Mouse (Mus musculus) limb, embryonic 10.5 days (tissue): Measurements from ENCODE around the gene Emg1. TPM values are rescaled to one million over a fixed set of nuclear protein-coding genes. Genes with fewer than 3 reads are reported as not detected.

Experiments used
- DNase-seq: peaks from one replicate; pipeline ENCODE4 v3.0.0-alpha.2; 2017; ENCODE audit warnings: low spot score
- H3K27ac ChIP-seq: fragments of 300-500 bp; sonication (generic); 2 replicates; pipeline ENCODE4 v1.5.1; 2016; ENCODE audit warnings: mild to moderate bottlenecking
- H3K27me3 ChIP-seq: fragments of 300-500 bp; sonication (generic); 2 replicates; pipeline ENCODE4 v1.6.1; 2016; ENCODE audit warnings: low read depth, mild to moderate bottlenecking; ENCODE audit not compliant: poor library complexity, severe bottlenecking
- H3K36me3 ChIP-seq: fragments of 300-500 bp; sonication (generic); 2 replicates; pipeline ENCODE4 v1.6.1; 2016; ENCODE audit warnings: mild to moderate bottlenecking, moderate library complexity
- H3K4me1 ChIP-seq: fragments of 300-500 bp; sonication (generic); 2 replicates; pipeline ENCODE4 v1.6.1; 2016
- H3K4me3 ChIP-seq: fragments of 300-500 bp; sonication (generic); 2 replicates; pipeline ENCODE4 v1.5.1; 2016; ENCODE audit warnings: mild to moderate bottlenecking, moderate library complexity
- H3K9me3 ChIP-seq: fragments of 300-500 bp; sonication (generic); replicated peaks from 2 replicates; pipeline ENCODE4 v1.6.1; 2016; ENCODE audit warnings: mild to moderate bottlenecking
- WGBS: fragments of 180-500 bp; shearing (Covaris S2); methylation state at CpG from one replicate; pipeline ENCODE4 v1.1.7; 2016; 5-methylcytosine and 5-hydroxymethylcytosine counted together
- polyA plus RNA-seq: library from polyadenylated mRNA; unstranded; fragments of >200 nt; fragmentation: Nextera tagmentation; extraction: Ambion mirVana; gene quantifications from 2 replicates; pipeline ENCODE4 v1.2.1, GENCODE M21; 2016

Gene Emg1
- polyA plus RNA-seq, 1 experiment from 2014 or later = 254 TPM

- no peaks in the 10 kb centered on the region for H3K9me3 ChIP-seq
- peaks cover 13% of the 10 kb centered on the region for H3K36me3 ChIP-seq
- no peak for DNase-seq
- WGBS = 93% methylated on average over 11 of the region's 11 CpGs
- no peak overlapping the region for H3K4me3 ChIP-seq
- H3K4me1 ChIP-seq = peaks cover 44% of the 10 kb centered on the region
- no peaks in the 10 kb centered on the region for H3K27me3 ChIP-seq
- no peak overlapping the region for H3K27ac ChIP-seq
These were observed 25.1 kb upstream of the Emg1 start for GRCm38 (mm10) chr6:124737040-124737439.

DNA sequence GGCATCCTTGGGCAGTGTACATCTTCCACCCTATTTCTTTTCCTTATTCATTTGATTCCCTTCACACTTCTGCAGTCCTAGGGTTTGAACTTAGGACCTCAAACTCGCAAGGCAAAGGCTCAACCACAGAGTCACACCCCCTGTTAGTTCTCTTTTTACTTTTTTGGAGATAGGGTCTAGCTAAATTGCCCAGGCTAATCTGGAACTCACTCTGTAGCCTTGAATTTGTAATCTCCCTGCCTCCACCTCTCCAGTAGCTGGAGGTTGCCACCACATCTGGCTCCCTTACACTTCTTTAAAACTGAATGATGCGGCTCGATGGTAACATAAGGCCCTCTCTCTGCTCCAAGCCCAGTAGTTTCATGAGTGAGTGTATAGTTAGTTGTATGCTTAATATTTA lies 22.4 kb upstream of the Emg1 start:
- Histone ChIP-seq H3K27ac (no peak overlapping the region), H3K36me3 (peaks cover 12% of the 10 kb centered on the region), H3K9me3 (no peaks in the 10 kb centered on the region), H3K4me1 (peaks cover 28% of the 10 kb centered on the region), H3K4me3 (no peak overlapping the region), H3K27me3 (no peaks in the 10 kb centered on the region)
- 92% methylated on average over 3 of the region's 3 CpGs for WGBS
- no peak for DNase-seq

DNA sequence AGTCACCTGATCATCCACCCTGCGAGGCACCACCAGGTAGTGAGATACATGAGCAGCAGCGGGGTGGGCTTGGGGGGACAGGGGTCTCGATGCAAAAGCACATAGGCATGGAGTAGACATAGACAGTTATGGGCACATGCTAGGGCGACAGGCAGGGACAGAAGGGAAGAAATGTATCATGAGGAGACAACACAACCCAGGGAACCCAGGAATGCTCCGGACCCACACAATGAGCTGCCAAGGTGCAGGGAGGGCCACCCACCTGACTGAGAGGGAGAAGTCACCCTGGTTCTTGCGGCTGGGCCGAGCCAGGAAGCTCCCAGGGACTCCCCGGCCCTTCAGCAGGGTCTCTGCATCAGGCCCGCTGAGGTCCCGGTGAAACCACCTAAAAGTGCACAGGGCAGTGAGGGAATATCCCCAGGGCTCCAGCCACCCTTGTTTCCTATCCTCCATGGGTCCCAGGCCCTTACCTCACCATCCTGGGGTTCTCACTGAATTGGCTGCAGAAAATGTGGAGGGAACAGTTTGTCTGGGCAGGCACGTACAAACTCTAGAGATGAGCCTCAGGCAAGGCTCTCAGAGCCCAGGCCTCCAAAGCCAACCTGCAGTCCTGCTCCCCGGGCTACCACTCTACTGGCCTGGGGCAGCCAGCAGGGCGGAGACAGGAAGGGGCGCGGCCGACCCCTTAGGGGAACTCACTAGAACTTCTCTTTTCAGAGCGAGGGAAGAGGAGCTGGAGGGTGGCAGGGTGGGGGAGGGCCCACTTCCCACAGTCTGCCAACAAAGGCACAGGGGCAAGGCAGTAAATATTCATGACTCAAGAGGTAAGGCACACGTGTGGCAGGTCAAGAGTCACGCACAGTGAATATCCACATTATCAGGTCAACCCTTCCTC lies 20.7 kb upstream of the Emg1 start:
- WGBS = 51% methylated on average over 19 of the region's 19 CpGs

DNA sequence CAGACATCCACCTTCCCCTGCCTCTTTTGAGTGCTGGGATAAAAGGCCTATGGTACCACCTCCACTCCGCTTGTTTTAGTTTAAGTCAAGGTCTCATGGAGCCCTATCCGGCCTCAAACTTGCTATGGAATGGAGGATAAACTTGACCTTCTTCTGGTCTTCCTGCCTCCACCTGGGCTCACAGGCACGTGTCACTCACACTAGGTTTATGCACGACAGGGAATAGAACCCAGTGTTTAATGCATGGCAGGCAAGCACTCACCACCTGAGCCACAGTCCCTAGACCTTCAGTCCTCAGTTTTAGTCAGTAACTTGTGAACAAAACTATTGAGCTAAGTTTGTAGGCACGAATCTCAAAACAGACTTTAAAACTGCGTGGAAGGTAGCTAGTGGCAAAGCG lies 19.1 kb upstream of the Emg1 start:
- no peak overlapping the region for H3K27ac ChIP-seq
- H3K27me3 ChIP-seq = no peaks in the 10 kb centered on the region
- DNase-seq = no peak
- WGBS = 89% methylated on average over 7 of the region's 7 CpGs
- no peaks in the 10 kb centered on the region for H3K36me3 ChIP-seq
- peaks cover 14% of the 10 kb centered on the region for H3K4me1 ChIP-seq
- H3K4me3 ChIP-seq = no peak overlapping the region
- H3K9me3 ChIP-seq = no peaks in the 10 kb centered on the region

More for the DNA sequence above, 20.7 kb upstream of the Emg1 start:
- peaks cover 14% of the 10 kb centered on the region for H3K4me1 ChIP-seq
- no peak for DNase-seq
- H3K9me3 ChIP-seq = no peaks in the 10 kb centered on the region
- no peaks in the 10 kb centered on the region for H3K27me3 ChIP-seq
- H3K36me3 ChIP-seq = no peaks in the 10 kb centered on the region
- H3K27ac ChIP-seq = peak overlapping the region; percentile 78
- peak overlapping the region; percentile 28 for H3K4me3 ChIP-seq

GRCm38 (mm10) chr6:124729850-124730705 lies 18.1 kb upstream of the Emg1 start:
- Histone ChIP-seq H3K36me3 (no peaks in the 10 kb centered on the region), H3K27me3 (no peaks in the 10 kb centered on the region), H3K4me3 (no peak overlapping the region), H3K9me3 (no peaks in the 10 kb centered on the region), H3K27ac (no peak overlapping the region), H3K4me1 (peaks cover 14% of the 10 kb centered on the region)
- DNase-seq = no peak
- 88% methylated on average over 8 of the region's 8 CpGs for WGBS

- Histone ChIP-seq H3K4me1 (peaks cover 14% of the 10 kb centered on the region), H3K9me3 (no peaks in the 10 kb centered on the region), H3K27ac (no peak overlapping the region), H3K36me3 (no peaks in the 10 kb centered on the region), H3K4me3 (no peak overlapping the region), H3K27me3 (no peaks in the 10 kb centered on the region)
- DNase-seq = no peak
- WGBS = 89% methylated on average over 10 of the region's 10 CpGs
These were observed 16.6 kb upstream of the Emg1 start for GRCm38 (mm10) chr6:124728621-124729020.

- no peaks in the 10 kb centered on the region for H3K9me3 ChIP-seq
- no peak overlapping the region for H3K4me3 ChIP-seq
- no peaks in the 10 kb centered on the region for H3K36me3 ChIP-seq
- no peak for DNase-seq
- H3K27ac ChIP-seq = no peak overlapping the region
- no peaks in the 10 kb centered on the region for H3K27me3 ChIP-seq
- 90% methylated on average over 10 of the region's 10 CpGs for WGBS
- peaks cover 17% of the 10 kb centered on the region; the same call in 1 of the 2 replicates for H3K4me1 ChIP-seq
These were observed 12.5 kb upstream of the Emg1 start for GRCm38 (mm10) chr6:124724472-124724871.

GRCm38 (mm10) chr6:124723541-124723940 lies 11.6 kb upstream of the Emg1 start:
- Histone ChIP-seq H3K4me3 (no peak overlapping the region), H3K9me3 (no peaks in the 10 kb centered on the region), H3K4me1 (peaks cover 22% of the 10 kb centered on the region), H3K27me3 (no peaks in the 10 kb centered on the region), H3K36me3 (no peaks in the 10 kb centered on the region), H3K27ac (no peak overlapping the region)
- 77% methylated on average over 8 of the region's 8 CpGs for WGBS
- DNase-seq = no peak

DNA sequence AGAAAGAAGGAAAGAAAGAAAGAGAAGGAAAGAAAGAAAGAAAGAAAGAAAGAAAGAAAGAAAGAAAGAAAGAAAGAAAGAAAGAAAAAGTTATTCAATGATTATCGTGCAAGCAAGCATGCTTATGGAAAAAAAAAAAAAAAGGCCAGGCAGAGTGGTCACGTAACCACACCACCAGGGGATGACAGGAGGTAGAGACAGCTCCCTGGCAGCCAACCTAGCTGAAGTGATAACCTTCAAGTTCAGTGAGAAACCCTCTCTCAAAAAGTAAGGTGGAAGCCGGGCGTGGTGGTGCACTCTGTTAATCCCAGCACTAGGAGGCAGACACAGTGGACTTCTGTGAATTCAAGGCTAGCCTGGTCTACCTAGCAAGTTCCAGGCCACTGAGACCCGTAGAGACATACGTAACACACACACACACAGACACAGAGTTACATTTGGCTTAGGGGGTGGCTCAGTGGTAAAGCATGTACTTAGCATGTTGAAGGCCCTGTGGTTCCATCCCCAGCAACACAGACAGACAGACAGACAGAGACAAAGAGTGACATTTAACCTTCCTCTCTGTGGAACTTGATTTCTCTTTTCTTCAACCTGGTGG lies 11.0 kb upstream of the Emg1 start:
- Histone ChIP-seq H3K4me1 (peaks cover 22% of the 10 kb centered on the region), H3K27ac (no peak overlapping the region), H3K9me3 (no peaks in the 10 kb centered on the region), H3K4me3 (no peak overlapping the region), H3K27me3 (no peaks in the 10 kb centered on the region), H3K36me3 (peaks cover under 1% of the 10 kb centered on the region)
- no peak for DNase-seq
- 88% methylated on average over 6 of the region's 6 CpGs for WGBS

DNA sequence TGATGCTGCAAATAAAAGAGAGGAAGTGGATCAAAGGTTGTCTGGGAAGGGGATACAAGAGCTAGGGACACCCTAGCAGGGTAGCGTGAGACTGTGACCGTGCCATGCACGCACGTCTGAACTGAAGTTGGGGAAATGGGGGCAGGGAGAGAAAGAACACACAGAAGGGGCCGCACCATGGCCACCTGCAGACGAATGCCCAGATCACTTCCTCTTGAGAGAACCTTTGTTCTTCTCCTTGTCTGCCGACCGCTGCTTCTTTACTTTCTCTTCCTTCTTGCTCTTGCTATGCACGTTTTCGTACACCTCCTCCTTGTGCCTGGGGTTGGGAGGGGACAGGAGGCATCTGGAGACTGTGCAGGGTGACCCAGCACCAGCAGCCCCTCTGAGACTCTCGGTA lies 8.9 kb upstream of the Emg1 start:
- DNase-seq = no peak
- Histone ChIP-seq H3K4me1 (peaks cover 22% of the 10 kb centered on the region), H3K4me3 (no peak overlapping the region), H3K36me3 (peaks cover 21% of the 10 kb centered on the region), H3K27me3 (no peaks in the 10 kb centered on the region), H3K9me3 (no peaks in the 10 kb centered on the region), H3K27ac (0 out of 2 replicates have a peak overlapping the region, but pooled peaks have one; percentile 51)
- 78% methylated on average over 11 of the region's 11 CpGs for WGBS

GRCm38 (mm10) chr6:124719354-124719978 lies 7.5 kb upstream of the Emg1 start:
- 67% methylated on average over 7 of the region's 7 CpGs for WGBS
- H3K36me3 ChIP-seq = peaks cover 36% of the 10 kb centered on the region
- peak overlapping the region; percentile 10; the same call in 1 of the 2 replicates for H3K4me3 ChIP-seq
- H3K27ac ChIP-seq = peak overlapping the region; percentile 61
- DNase-seq = no peak
- H3K4me1 ChIP-seq = peaks cover 22% of the 10 kb centered on the region
- no peaks in the 10 kb centered on the region for H3K27me3 ChIP-seq
- H3K9me3 ChIP-seq = no peaks in the 10 kb centered on the region

GRCm38 (mm10) chr6:124718703-124719102 lies 6.7 kb upstream of the Emg1 start:
- Histone ChIP-seq H3K36me3 (peaks cover 43% of the 10 kb centered on the region), H3K27me3 (no peaks in the 10 kb centered on the region), H3K9me3 (no peaks in the 10 kb centered on the region), H3K4me1 (peaks cover 28% of the 10 kb centered on the region), H3K27ac (peak overlapping the region; percentile 61), H3K4me3 (peak overlapping the region; percentile 10)
- DNase-seq = no peak
- WGBS = 51% methylated on average over 16 of the region's 16 CpGs
